ENCODE assay signal across 1 mouse cellular context in genomic region chr6:99652341-99652740, GRCm38 (mm10).
TF ChIP-seq lines count a peak whose summit lies in the region.

No protein-coding gene starts in this region.

TF ChIP-seq in MEL, 35 proteins besides CTCF, POLR2A, EP300 and RAD21:
- TF ChIP-seq ZKSCAN1 (IDR thresholded peaks at IDR 0.05; ENCODE audit: low read depth, low read length) (no peak), ELF1 (IDR thresholded peaks at IDR 0.05; ENCODE audit: low read depth, low read length) (no peak), SMC3 (IDR thresholded peaks at IDR 0.05; ENCODE audit: low read depth, low read length) (no peak), CHD2 (IDR thresholded peaks at IDR 0.05; ENCODE audit: low read length) (no peak), MYB (IDR thresholded peaks at IDR 0.05; ENCODE audit: low read depth, low read length) (no peak), NELFE (IDR thresholded peaks at IDR 0.05; ENCODE audit: low read depth, low read length) (no peak)
